Mouse (Mus musculus): ENCODE data around the gene Gm38655.

- TF ChIP-seq CTCF (IDR thresholded peaks at IDR 0.05; ENCODE audit: low read depth, low read length) (no peak), POLR2A (IDR thresholded peaks at IDR 0.05; ENCODE audit: borderline replicate concordance, low read depth, low read length) (no peak)
Measured at GRCm38 (mm10) chr17:25138803-25139202, 36.5 kb downstream of the Gm38655 start.

Measured in bone marrow macrophage, adult 2 months (primary cell).